Mouse (Mus musculus): Measurements from ENCODE around the gene Il17ra.

- TF ChIP-seq CTCF (IDR thresholded peaks at IDR 0.05; ENCODE audit: low read depth) (peak; percentile 50), EP300 (IDR thresholded peaks at IDR 0.05; ENCODE audit: low read depth) (no peak)
Measured at GRCm38 (mm10) chr6:120469268-120469667, 6.2 kb downstream of the Il17ra start.

Data from liver, postnatal 0 days (tissue).